Mouse (Mus musculus) left cerebral cortex, postnatal 36 days (tissue): ENCODE data around the gene Ugt2b34. TPM values are rescaled to one million over a fixed set of nuclear protein-coding genes. Genes with fewer than 3 reads are reported as not detected.

Experiments
- total RNA-seq, 2 experiments: library from RNA; stranded (reverse); gene quantifications; 2 replicates each; pipeline ENCODE4 v1.2.3; 2021

Ugt2b34 gene
- total RNA-seq, 2 experiments from 2014 or later: not detected

Other genes with a start within 250 kb of the Ugt2b34 start
- not detected for gene Tmprss11b, start 230.6 kb downstream of the Ugt2b34 start, total RNA-seq
- not detected for gene Tmprss11e, start 161.1 kb downstream of the Ugt2b34 start, total RNA-seq
- 10 to 100 TPM; 47.6 to 68.8 TPM for gene Ythdc1, start 102.7 kb downstream of the Ugt2b34 start, total RNA-seq
- not detected for gene Ugt2b1, start 19.6 kb upstream of the Ugt2b34 start, total RNA-seq
- gene Ugt2b35, start 93.9 kb upstream of the Ugt2b34 start, total RNA-seq: not detected
- gene Ugt2b36, start 185.6 kb upstream of the Ugt2b34 start, total RNA-seq: not detected
- gene Ugt2b5, start 233.4 kb upstream of the Ugt2b34 start, total RNA-seq: not detected